Mouse (Mus musculus): ENCODE data around the gene Limk2.

Limk2 gene

DNA sequence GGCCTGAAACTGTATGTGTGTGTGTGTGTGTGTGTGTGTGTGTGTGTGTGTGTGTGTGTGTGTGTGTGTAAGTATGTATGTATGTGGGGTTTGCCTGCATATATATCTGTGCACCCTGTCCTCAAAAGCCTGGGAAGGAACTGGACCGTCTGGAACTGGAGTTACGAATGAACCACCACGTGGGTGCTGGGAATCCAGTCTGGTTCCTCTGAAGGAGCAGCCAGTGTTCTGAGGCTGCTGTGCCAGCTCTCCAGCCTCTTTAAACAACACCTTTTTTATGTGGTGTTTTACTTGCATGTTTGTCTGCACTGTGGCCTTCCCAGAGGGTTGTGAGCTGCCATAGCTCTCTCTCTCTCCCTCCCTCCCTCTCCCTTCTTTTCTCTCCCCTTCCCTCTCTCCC lies 72.4 kb downstream of the Limk2 start:
- DNase-seq (ENCODE audit: inconsistent age in 2 of 2, low spot score in 1 of 2) = no peak

DNA sequence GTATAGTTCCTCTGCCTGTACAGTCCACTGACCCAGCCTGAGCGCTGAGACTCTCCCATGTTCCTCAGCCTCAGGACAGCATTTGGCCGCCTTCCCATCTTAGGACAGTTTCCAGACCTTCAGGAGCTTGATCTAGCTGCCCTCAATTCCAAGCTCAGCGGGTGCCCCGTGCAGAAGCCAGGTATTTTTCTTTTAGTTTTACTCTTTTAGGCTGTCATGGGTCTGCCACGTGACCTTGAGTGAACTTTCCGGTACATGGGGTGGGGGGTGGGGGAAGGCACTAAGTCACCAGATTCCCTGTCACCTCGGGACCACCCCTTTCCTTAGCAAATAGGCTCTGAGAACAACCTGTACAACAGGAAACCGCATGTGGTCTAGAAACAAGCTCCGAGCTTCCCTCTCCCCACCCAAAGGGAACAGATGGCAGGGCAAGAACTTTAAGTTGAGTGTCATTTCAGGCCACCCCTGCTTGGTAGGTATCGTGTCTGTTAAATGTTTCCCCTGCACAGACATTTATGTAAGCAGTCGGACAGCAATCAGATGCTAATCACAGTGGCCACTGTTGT lies 73.3 kb downstream of the Limk2 start:
- peak; percentile 63 to 81 for DNase-seq (ENCODE audit: inconsistent age in 2 of 2, low spot score in 1 of 2)

DNA sequence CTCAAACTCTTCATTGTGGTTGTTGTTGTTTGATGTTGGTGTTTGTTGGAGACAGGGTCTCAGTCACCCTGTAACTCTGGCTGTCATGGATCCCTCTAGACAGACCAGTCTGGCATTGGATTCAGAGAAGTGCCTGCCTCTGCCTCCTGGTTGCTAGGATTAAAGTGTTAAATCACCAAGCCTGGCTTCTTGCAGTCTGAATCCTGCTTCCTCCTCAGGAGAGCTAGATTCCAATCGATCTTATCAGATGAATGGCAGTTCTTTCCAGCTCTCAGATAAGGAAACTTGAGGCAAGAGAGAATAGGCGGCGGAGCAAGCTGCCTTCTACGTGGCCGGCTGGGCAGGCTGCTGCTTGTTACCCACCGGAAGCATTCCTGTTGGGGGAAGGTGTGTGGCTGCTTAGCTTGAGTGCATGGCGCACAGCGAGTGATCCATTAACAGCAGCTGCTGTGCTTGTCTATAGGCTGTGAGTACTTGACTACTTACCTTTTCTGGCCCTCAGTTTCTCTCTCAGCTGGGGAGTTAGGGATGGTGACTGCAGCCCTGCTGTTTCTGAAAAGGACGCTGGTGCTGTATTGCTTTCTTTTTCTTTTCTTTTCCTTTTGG lies 74.2 kb downstream of the Limk2 start:
- no peak for DNase-seq (ENCODE audit: inconsistent age in 2 of 2, low spot score in 1 of 2)

DNA sequence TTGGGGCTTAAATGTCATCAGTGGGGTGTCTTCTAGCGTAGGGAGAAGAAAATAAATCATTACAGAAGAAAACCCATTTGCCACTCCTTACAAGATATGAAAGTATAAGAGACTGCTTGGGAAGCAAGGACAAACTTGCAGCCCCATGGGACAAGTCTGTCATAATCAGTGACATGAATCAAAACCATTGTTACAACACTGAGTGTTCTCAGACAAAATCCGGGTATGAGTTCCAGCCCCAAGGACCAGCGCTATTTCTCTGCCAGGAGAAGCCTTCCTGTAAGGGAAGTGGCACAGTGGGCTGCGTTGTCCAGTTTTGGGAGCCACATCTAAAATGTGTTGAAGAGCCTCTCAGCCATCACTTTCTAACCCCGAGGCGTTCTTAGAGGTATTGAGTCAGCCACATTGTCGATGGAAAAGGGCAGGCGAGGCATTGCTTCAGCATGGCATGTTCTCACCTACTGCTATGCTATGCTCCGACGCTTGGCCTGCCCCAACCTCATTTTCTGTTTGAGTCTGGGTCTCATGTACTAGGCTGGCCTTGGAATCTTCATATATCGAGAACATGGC lies 74.8 kb downstream of the Limk2 start:
- DNase-seq (ENCODE audit: inconsistent age in 2 of 2, low spot score in 1 of 2) = peak in 1 of 2 experiments; percentile 80

DNA sequence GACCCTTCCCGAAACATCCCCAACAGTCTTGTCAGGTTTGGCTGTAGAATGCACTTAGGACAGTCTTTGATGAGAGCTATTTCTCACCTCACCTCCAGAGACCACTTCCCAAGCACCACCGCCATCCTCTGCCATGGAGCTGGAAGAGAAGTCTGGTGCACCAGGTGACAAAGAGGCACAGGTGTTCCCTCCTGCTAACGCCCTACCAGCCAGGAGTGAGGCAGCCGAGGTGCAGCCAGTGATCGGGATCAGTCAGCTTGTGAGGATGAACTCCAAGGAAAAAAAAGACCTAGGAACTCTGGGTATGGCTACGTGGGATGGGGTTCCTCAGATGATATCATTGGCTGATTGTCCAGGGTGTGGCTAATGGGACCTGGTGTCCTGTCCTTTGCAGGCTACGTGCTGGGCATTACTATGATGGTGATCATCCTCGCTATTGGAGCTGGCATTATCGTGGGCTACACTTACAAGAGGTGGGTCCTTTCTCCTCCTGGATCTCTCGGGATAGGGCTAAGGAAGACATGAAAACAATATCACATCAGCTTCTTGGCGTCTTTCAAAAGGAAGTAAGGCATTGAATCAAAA lies 75.8 kb downstream of the Limk2 start:
- peak in 1 of 2 experiments; percentile 55 for DNase-seq (ENCODE audit: inconsistent age in 2 of 2, low spot score in 1 of 2)

DNA sequence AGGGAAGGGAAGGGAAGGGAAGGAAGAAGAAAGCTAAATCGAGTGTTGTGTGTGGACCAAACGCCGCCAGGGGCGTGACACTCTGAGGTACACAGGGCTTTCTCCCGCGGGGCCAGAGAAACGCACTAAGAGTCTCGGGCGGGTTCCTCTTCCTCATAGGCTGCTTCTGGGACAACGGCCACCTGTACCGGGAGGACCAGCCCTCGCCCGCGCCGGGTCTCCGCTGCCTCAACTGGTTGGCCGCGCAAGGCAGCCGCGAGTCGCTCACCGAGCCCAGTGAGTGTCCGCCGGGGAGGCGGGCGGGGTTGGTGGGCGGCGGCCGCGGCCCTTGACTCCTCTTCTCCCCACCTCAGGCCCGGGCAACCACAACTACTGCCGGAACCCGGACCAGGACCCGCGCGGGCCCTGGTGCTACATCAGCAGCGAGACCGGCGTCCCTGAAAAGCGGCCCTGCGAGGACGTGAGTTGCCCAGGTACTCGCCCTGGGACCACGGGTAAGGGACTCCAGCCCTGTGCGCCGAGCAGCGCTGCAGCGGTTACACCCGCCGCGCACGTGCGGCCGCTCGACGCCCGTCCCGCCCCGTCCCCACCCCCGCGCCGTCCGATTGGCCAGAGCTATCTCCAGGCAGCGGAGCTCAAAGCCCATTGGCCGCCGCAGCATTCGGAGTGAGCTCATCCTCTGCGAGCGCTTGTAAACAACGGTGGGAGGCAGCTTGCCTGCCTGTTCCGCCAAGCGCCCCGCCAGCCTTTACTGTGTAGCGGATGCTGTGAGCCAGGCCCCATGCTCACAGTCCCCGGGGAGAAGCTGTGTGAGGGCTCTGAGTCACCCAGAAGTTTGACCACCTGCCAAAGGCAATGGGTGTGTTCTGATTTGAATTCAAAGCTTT lies 77.0 kb downstream of the Limk2 start:
- peak; percentile 97 for DNase-seq (ENCODE audit: inconsistent age in 2 of 2, low spot score in 1 of 2)

DNA sequence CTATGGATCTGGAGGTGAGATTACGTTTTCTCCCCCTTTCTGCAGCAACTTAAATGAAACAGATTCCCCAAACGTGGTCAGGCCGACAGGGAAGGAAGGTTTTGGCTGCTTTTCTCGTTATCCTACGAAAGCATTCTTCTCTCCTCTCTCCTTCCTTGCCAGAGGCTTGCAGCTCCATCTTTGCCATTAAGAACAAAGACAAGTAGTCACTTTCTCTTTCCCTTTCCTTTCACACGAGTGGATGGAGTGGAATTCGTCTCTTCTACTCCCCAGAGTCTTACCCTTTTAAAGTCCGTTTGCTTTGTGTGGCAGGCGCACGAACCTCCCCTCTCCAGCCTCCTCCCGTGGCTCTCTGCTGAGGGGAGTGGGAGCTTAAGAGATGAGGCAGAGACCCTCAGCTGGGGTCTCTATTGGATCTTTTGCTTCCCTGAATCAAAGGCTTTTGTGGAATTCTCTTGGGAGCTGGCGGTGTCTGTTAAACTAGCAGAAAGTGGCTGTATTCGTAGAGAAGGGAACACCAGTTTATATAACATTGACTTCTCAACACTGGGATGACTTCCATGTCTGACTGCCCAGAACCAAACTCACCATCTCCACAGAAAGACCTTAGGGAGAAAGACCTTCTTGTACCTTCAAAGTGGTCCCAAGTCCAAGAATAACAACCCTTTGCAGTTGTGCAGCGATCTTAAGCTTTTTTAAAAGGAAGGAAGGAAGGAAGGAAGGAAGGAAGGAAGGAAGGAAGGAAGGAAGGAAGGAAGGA lies 77.8 kb downstream of the Limk2 start:
- peak; percentile 43 to 80 for DNase-seq (ENCODE audit: inconsistent age in 2 of 2, low spot score in 1 of 2)

DNA sequence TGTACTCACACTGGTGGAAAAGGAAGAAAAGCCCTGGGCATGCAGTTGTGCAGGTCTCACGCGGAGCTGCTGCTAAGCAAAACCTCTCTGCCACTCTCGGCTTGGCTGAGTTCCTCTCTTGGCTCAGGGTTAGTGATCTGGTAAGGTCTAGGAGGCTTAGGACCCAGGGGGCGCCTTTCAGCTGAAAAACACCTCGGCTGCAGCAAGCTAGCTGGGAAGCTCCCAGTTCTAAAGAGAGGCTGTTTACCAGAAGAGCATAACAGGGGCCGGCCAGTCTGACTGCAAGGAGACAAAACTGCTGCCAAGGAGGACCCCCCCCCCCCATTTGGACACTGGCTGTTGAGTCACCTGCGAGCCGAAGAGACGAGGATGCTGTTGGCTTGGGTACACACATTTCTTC lies 78.4 kb downstream of the Limk2 start:
- DNase-seq (ENCODE audit: inconsistent age in 2 of 2, low spot score in 1 of 2) = peak; percentile 86 to 95

DNA sequence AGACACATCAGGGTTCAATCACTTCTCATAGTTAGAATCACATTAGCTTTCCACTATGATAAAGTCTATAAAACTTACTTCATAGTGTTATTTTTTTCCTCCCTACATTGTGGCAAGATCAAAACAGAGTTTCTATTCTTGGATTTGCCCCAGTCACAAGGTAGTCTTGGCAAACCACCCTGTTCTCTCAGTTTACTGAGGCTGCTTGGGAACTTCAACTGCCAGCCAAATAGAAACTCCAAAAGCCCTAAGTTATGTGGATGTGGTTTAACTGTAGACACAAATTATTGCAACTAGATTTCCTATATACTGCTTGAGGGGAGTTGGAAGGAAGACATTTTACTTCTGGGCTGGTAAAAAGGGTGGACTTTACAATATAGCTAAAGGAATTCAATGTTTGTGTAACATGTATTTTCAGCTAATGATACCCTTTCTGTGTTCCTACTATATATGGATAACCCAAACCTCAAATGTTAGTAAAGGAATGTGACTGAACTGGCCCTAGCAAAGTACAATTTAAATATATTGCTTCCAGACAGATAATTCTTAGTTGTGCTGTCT lies 79.0 kb downstream of the Limk2 start, which contains the start of gene Pik3ip1:
Pik3ip1 (plus strand) TSS at position 511 of the 561 bp plus-strand sequence.
- peak in 1 of 2 experiments; percentile 38 for DNase-seq (ENCODE audit: inconsistent age in 2 of 2, low spot score in 1 of 2)

DNA sequence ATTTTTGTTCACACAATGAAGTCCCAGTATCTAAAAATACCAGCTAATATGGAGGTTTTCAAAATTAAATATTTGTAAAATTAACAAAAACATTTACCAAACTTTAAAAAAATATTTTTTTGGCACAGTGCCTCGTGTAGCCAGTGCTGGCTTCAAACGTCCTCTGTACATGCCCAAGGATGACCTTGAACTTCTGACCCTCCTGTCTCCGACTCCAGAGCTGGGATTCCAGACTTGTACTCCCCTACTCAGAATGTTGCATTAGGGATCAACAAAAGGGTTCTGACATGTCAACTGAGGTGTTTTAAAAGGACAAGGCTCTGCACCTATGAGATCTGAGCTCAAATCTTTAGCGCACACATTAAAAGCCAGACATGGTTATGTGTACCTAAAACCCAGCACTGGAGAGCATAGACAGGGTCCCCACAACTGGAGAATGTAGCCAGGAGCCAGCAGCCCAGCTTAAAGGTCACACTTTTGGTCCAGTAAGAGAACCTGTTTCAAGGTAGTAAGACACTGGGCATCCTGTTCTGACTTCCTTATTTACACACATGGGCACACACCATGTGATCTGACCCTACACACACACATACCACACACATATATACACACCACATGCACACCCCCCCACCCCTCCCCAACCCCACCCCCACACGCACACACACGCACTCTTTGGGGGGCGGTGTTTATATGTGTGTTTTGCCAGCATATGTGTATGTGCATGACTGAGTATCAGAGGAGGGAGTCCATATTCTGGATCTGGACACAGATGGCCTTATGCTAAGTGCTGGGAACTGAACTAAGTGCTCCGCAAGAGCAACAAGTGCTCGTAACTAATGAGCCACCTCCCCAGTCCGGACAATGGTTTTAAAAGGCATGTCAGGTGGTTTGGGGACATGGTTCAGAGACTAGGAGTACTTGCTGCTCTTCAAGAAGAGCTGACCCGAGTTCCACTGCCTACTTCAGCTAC lies 79.9 kb downstream of the Limk2 start:
- no peak for DNase-seq (ENCODE audit: inconsistent age in 2 of 2, low spot score in 1 of 2)

DNA sequence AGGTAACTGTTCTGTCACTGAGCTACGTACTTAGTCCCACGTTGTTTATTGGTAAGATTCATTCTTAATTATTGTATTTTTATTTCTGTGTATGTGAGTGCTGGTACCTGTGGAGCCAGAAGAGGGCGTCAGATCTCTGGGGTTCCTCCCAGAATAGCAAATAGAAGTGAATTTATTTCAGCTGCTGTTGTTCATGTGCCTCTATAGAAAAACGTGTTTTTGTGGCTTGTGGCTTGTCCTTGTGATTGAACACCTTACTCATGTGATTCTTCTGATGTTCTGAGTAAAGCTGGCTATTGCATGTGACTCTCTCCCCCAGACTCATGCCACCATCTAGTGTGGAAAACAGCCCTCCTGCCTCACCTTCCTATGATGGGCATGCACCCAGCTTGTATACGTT lies 80.7 kb downstream of the Limk2 start:
- DNase-seq (ENCODE audit: inconsistent age in 2 of 2, low spot score in 1 of 2) = no peak

DNA sequence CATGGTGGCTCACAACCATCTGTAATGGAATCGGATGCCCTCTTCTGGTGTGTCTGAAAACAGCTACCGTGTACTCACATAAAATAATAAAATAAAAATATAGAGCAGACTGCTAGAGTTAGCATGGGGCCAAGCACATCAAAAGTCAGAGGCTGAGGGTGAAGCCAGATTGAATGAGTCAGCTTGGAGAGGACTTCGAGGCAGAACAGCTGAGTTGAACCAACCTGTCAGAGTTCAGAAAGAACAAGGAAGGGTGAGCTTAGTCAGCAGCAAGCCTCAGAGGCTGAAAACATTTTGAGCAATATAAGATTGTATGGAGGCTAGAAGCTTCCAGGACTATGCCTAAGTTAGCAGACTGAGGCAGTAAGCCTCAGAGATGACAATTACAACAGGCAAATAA lies 90.7 kb downstream of the Limk2 start:
- no peak for DNase-seq (ENCODE audit: inconsistent age in 2 of 2, low spot score in 1 of 2)

DNA sequence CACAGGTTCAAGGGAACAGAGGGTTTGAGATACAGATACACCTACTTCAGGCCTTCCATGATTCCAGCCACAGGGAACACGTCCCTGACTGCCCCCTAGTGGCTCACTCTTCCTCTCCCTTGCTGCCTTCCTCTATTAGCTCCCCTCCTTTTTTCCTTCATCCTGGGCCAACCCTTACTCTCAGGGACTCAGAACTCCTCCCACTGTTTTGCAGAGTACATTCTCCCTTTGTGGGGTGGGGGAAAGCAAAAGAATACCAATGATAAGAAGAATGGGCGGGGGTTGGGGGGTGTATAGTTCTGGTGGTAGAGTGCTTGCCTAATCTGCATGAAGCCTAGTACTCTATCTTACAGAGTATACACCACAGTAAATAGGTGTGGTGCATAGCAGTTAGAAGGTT lies 94.8 kb downstream of the Limk2 start:
- DNase-seq (ENCODE audit: inconsistent age in 2 of 2, low spot score in 1 of 2) = peak; percentile 70 to 91

DNA sequence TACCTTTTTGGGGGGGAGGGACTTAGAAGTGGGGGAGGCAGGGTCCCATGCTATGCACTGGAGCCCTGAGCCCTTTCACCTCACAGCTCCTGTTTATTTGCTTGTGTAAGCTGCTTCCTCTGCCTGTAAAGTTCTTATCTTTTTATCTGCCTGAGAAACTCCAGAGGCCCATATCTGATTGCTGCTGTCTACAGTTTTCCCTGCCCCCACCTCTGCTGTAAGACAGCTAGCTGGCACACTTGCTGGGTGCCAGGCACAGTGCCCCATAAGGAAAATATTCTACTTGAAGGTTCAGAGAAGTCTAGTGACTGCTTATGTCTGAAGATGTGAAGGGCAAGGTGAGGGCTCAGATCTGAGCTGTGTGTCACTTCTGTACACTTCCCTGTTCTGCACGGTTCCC lies 95.7 kb downstream of the Limk2 start:
- no peak for DNase-seq (ENCODE audit: inconsistent age in 2 of 2, low spot score in 1 of 2)

DNA sequence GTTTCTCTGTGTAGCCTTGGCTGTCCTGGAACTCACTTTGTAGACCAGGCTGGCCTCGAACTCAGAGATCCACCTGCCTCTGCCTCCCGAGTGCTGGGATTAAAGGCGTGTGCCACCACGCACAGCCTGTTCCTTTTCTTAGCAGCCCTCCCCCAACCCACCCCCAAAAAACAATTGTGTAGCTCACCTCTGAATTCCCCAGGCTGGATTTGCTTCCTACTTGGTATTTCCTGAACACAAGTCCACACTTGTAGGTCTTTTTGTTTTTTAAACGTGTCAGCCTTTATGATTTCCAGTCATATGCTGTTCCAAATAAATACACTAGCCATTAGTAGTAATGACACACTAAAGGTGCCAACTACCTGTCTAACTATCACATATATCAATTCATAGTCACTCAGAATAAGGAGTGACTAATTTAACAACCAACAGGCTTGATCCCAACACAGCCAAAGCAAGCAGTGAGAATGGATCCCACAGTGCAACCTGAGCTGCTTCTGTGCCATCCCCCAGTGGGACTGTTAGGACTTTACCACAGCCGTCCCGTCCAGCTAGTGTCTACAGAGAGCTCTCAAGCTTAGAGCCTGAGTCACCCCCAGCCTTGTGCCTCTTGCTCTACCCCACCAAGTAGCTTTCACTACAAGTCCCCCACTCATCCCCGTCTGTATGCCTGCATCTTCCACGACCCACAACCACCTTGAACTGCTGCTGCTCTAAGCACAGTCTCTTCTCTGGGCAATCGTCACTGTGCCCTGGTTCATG lies 97.2 kb downstream of the Limk2 start:
- no peak for DNase-seq (ENCODE audit: inconsistent age in 2 of 2, low spot score in 1 of 2)

DNA sequence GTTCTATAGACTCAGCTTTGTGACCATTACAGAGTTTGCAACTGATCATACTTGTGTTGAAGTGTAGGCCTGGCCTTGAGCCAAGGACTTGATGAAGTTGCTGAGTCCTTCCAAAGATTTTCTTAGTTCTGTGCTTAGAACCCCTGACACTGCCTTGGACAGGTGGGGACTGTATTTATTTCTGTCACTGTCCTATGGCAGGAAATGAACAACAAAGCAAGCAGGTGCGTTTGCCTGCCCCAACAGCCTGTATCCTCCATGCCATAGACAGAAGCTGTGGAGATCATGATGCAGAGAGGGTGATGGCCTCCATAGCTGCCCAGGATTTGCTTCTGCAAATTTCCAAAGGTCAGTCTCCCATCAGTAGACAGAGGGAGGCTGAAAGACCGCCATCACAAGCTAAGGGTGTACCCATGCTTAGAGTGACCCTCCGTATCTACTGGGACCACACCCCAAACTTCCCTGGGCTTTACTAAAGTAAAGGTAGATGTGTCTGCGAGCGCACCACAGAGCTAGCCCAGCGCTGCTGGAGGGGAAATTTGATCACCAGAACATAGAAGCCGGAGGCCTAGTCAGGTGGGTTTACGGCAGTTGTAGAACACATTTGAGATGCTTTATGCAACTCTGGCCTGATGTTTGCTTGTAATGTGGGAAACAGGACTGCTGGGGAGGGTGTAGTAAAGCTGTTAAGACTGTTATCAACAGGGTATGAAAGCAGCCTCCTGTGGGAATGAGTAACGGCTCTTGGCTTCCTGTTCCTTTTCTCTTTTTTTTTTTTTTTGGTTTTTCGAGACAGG lies 98.0 kb downstream of the Limk2 start:
- DNase-seq (ENCODE audit: inconsistent age in 2 of 2, low spot score in 1 of 2) = no peak

DNA sequence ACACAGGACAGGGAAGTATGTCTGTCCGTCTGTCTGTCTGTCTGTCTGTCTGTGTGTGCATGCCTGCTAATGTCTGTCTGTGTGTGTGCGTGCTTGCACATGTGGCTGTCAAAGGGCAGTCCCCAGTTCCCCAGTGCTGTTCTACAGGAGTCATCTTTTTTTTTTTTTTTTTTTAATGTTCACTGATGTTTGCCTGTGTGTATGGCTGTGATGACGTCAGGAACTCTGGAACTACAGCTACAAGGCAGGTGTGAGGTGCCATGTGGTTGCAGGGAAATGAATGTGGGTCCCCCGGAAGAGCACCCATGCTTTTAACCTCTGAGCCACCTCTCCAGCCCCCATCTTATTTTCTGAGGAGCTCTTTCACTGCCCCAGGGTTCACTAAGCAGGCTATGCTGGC lies 99.1 kb downstream of the Limk2 start:
- DNase-seq (ENCODE audit: inconsistent age in 2 of 2, low spot score in 1 of 2) = no peak

DNA sequence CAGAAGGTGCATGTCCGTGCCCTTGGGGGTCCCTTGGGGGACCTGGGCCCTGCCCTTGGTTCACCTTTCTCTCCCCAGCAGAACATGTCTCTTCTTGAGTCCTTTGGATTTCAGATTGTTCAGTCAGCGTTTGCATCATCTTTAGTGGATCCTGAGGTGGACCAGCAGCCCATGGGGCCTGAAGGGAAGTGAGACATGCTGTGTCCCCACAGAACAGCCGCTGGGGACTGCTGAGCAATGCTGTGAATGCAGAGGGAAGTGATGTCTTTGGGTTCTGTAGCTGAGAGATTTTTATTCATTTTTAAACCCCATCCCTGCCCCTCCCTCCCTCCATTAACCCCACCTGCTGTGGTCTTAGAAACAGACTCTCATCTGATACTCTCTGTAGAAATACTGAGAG lies 101.1 kb downstream of the Limk2 start:
- no peak for DNase-seq (ENCODE audit: inconsistent age in 2 of 2, low spot score in 1 of 2)

All from adrenal gland, adult (tissue).